Mouse (Mus musculus): ENCODE results near the gene Qpct. TPM values are rescaled to one million over a fixed set of nuclear protein-coding genes. Genes with fewer than 3 reads are reported as not detected.

Qpct gene
- polyA plus RNA-seq, 1 experiment from 2014 or later: 28.8 TPM

DNA sequence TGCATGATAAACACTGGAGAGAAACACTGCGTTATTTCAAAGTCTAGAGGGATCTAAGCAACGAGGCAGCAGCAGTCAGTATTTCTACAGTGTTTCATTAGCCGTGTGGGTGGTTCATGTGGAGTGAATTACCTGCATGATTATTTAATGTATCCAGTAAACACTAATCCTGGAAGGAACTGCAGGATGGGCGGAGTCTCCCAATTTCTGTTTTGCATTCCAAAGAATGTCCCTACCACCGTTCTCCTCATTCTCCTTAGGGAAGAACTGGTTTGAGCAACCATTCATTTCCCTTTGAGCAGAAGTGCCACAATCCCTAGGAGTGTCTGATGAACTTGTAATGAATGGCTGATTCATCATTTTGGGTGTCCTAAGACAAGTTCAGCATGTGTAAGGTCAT is 8.5 kb downstream of the Qpct start:
- 75% methylated on average over 5 of the region's 5 CpGs for WGBS
- no peak overlapping the region for H3K9ac ChIP-seq (ENCODE audit: low read depth, low read length)
- H3K27me3 ChIP-seq (ENCODE audit: control insufficient read depth, insufficient read depth, low read depth, low read length): no peaks in the 10 kb centered on the region
- ATAC-seq: no peak
- H3K27ac ChIP-seq (ENCODE audit: low read length): no peak overlapping the region
- H3K4me3 ChIP-seq (ENCODE audit: low read depth, low read length): no peak overlapping the region
- H3K4me2 ChIP-seq (ENCODE audit: low read length): no peak overlapping the region
- H3K36me3 ChIP-seq (ENCODE audit: control insufficient read depth, insufficient read depth, low read length): no peaks in the 10 kb centered on the region
- no peaks in the 10 kb centered on the region for H3K4me1 ChIP-seq (ENCODE audit: control insufficient read depth, insufficient read depth, low read length)
- no peaks in the 10 kb centered on the region for H3K9me3 ChIP-seq (replicated peaks; ENCODE audit: control insufficient read depth, low read length, poor library complexity, severe bottlenecking)

DNA sequence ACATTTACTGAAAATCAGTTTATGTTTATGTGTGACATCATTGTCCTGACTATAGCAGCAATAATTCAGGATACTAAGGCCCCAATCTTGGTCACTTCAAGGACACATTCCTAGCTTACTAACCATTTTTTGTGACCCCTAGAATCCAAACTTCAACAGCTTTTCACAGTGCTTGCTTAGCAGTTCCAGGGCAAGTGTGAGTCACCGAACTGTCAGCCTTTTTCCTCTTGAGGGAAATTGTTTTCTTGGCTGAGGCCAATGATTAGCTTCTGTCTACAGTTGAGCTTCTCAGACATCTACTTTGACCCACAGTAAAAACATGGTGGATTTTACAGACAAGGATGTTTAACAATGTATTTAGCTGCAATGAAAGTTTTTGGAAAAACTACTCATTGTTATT is 12.5 kb downstream of the Qpct start:
- Histone ChIP-seq H3K27ac (ENCODE audit: low read length) (no peak overlapping the region), H3K27me3 (ENCODE audit: control insufficient read depth, insufficient read depth, low read depth, low read length) (no peaks in the 10 kb centered on the region), H3K4me3 (ENCODE audit: low read depth, low read length) (no peak overlapping the region), H3K36me3 (ENCODE audit: control insufficient read depth, insufficient read depth, low read length) (no peaks in the 10 kb centered on the region), H3K4me1 (ENCODE audit: control insufficient read depth, insufficient read depth, low read length) (no peaks in the 10 kb centered on the region), H3K9me3 (replicated peaks; ENCODE audit: control insufficient read depth, low read length, poor library complexity, severe bottlenecking) (no peaks in the 10 kb centered on the region), H3K4me2 (ENCODE audit: low read length) (no peak overlapping the region), H3K9ac (ENCODE audit: low read depth, low read length) (no peak overlapping the region)
- WGBS: 86% methylated on average over 1 of the region's 1 CpGs
- no peak for ATAC-seq

DNA sequence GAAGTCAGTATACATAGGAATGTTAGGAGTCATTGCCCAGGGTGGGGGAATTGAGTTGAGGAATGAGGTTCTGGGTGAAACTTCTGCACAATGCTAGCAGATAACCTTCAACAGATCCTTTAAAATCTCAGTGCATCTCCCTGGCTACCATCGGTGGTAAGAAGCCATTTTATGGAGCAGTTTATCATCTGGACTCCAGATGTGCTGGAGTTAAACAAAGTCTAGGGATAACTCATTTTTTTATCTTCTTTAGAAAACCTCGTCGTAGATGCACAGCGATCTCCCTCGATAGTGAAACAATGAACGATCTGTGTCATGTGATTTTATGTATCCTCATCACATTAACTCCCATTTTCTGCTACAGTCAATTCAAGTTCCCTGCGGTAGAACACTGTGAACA is 16.9 kb downstream of the Qpct start:
- ATAC-seq: no peak
- no peaks in the 10 kb centered on the region for H3K27me3 ChIP-seq (ENCODE audit: control insufficient read depth, insufficient read depth, low read depth, low read length)
- 70% methylated on average over 7 of the region's 7 CpGs for WGBS
- H3K4me1 ChIP-seq (ENCODE audit: control insufficient read depth, insufficient read depth, low read length): no peaks in the 10 kb centered on the region
- no peak overlapping the region for H3K4me3 ChIP-seq (ENCODE audit: low read depth, low read length)
- H3K36me3 ChIP-seq (ENCODE audit: control insufficient read depth, insufficient read depth, low read length): no peaks in the 10 kb centered on the region
- no peaks in the 10 kb centered on the region for H3K9me3 ChIP-seq (replicated peaks; ENCODE audit: control insufficient read depth, low read length, poor library complexity, severe bottlenecking)
- no peak overlapping the region for H3K27ac ChIP-seq (ENCODE audit: low read length)
- no peak overlapping the region for H3K4me2 ChIP-seq (ENCODE audit: low read length)
- no peak overlapping the region for H3K9ac ChIP-seq (ENCODE audit: low read depth, low read length)

DNA sequence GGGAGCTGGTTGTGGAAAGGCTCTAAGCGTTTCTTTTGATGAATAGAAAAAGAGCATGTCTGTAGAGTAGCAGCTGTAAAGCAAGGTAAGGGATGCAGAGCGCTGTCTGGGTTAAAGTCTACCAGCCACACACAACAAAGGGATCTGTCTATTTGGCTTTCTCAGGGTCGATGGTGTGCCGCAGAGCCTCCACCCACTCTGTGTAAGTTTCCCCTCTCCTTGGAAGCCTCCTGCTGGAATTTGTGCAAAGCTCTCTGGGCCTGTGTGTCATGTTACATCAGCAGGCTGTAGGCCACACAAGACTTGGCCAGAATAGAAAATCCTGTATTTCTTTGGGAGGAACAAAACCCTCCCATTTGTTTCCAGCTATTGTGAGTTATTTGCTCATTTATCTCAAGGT is 17.3 kb downstream of the Qpct start:
- Histone ChIP-seq H3K4me2 (ENCODE audit: low read length) (no peak overlapping the region), H3K9me3 (replicated peaks; ENCODE audit: control insufficient read depth, low read length, poor library complexity, severe bottlenecking) (no peaks in the 10 kb centered on the region), H3K27me3 (ENCODE audit: control insufficient read depth, insufficient read depth, low read depth, low read length) (no peaks in the 10 kb centered on the region), H3K4me3 (ENCODE audit: low read depth, low read length) (no peak overlapping the region), H3K4me1 (ENCODE audit: control insufficient read depth, insufficient read depth, low read length) (no peaks in the 10 kb centered on the region), H3K9ac (ENCODE audit: low read depth, low read length) (no peak overlapping the region), H3K27ac (ENCODE audit: low read length) (no peak overlapping the region), H3K36me3 (ENCODE audit: control insufficient read depth, insufficient read depth, low read length) (no peaks in the 10 kb centered on the region)
- 34% methylated on average over 4 of the region's 4 CpGs for WGBS
- peak; percentile 56 for ATAC-seq

DNA sequence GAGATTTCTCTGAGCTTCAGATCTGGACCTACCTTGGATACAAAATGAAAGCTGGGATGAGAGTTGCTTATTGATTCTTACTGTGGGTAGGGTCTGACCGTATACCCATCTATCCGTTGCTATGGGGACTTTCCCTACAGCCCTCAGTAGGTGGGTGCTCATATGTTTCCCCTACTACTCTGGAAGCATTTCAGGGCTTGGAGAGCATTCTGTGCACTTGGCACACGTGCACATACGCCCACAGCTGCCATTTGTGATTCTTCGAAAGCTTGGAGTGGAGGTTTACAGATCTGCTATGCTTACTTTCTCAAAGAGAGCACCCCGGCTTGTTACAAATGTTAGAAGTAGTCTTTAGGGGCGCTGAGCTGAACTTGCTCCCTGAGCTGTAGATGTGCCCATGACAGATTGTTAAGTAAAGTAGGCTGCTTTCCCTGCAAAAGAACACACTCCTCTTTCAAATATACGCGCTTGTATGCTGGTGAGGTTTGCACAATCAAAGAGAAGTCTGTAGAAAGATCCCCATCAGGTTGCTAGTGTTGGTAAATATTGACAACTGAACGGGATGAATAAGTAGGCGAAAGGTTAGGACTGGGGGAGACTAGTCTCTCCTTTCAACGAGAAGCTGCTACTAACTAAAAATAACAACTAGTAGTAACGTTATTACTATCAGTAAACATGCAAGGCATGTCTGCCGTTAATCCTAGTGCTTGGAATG is 18.2 kb downstream of the Qpct start:
- no peak for ATAC-seq
- Histone ChIP-seq H3K9ac (ENCODE audit: low read depth, low read length) (no peak overlapping the region), H3K27me3 (ENCODE audit: control insufficient read depth, insufficient read depth, low read depth, low read length) (no peaks in the 10 kb centered on the region), H3K27ac (ENCODE audit: low read length) (no peak overlapping the region), H3K36me3 (ENCODE audit: control insufficient read depth, insufficient read depth, low read length) (no peaks in the 10 kb centered on the region), H3K9me3 (replicated peaks; ENCODE audit: control insufficient read depth, low read length, poor library complexity, severe bottlenecking) (no peaks in the 10 kb centered on the region), H3K4me3 (ENCODE audit: low read depth, low read length) (no peak overlapping the region), H3K4me1 (ENCODE audit: control insufficient read depth, insufficient read depth, low read length) (no peaks in the 10 kb centered on the region), H3K4me2 (ENCODE audit: low read length) (no peak overlapping the region)
- 89% methylated on average over 14 of the region's 14 CpGs for WGBS

DNA sequence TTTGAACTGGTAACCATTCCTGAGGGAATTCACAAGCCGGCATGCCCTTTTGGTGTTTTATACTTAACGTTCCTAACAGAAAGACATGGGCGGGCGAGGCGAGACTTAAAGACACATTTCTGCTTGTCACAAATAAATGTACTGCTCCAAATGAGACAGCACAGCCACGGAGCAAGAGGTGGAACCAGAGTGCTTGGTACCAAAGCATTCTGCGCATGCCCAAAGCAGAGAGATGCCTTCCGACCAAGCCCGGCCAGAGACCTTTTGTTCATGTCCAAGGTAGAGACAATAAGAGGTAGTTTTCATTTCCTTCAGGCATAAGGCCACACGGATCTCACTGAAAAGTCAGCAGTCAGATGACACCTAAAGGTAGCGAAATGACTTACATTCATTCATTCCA is 20.2 kb downstream of the Qpct start:
- no peaks in the 10 kb centered on the region for H3K36me3 ChIP-seq (ENCODE audit: control insufficient read depth, insufficient read depth, low read length)
- no peaks in the 10 kb centered on the region for H3K4me1 ChIP-seq (ENCODE audit: control insufficient read depth, insufficient read depth, low read length)
- H3K27me3 ChIP-seq (ENCODE audit: control insufficient read depth, insufficient read depth, low read depth, low read length): no peaks in the 10 kb centered on the region
- no peak overlapping the region for H3K27ac ChIP-seq (ENCODE audit: low read length)
- no peak overlapping the region for H3K9ac ChIP-seq (ENCODE audit: low read depth, low read length)
- no peak overlapping the region for H3K4me3 ChIP-seq (ENCODE audit: low read depth, low read length)
- no peak for ATAC-seq
- 76% methylated on average over 11 of the region's 11 CpGs for WGBS
- no peaks in the 10 kb centered on the region for H3K9me3 ChIP-seq (replicated peaks; ENCODE audit: control insufficient read depth, low read length, poor library complexity, severe bottlenecking)
- H3K4me2 ChIP-seq (ENCODE audit: low read length): no peak overlapping the region

DNA sequence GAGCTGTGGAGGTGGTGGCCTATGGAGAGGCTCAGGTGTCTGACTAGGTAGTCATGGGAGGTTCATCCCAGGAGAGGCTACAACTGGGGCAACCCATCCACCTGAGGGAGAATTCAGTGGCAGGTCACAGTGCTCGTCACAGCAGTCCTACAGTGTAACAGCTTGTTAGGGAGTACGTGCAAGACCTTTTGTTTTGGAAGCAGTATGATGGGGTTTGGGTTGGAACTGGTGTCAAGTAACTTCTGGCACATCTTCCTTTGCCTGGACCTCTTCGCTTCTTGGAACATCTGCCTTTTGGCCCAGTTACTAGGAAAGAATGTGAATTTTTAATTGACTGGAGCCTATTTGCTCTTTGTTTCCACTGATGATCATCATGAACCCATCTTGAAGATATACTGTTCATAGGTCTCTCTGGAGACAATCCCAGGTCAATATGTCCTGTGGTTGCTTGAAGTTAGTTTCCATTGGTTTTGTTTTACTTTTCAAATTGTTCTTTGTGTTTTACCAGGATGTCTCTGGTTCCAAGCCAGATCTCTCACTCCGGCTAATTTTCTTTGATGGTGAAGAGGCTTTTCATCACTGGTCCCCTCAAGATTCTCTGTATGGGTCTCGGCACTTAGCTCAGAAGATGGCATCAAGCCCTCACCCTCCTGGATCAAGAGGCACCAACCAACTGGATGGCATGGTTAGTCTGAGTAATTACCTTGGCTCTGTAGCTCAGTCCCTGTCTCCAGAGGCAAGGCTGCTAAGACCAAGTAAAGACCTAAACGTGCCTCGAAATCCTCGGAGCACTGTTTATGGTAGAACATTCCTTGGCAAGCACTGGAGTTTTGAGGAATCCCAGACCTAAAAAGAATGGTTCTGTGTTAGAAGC is 25.5 kb downstream of the Qpct start:
- H3K27me3 ChIP-seq (ENCODE audit: control insufficient read depth, insufficient read depth, low read depth, low read length): no peaks in the 10 kb centered on the region

DNA sequence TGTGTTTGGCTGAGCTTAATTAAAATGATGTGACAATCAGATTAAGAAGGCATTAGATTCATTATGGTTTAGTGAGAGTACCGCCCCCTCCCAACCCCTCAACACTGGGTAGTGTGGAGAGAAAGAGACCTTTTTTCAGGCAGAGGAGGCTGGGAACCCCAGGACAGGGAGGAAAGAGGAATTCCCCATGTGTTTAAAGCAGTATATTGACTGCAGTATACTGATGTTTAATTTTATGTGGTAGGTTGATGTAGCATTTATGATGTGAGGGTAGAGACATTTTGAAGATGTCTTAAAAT is 26.1 kb downstream of the Qpct start:
- H3K4me2 ChIP-seq (ENCODE audit: low read length): no peak overlapping the region
- H3K4me1 ChIP-seq (ENCODE audit: control insufficient read depth, insufficient read depth, low read length): no peaks in the 10 kb centered on the region
- WGBS: 93% methylated on average over 1 of the region's 1 CpGs
- no peak overlapping the region for H3K27ac ChIP-seq (ENCODE audit: low read length)
- no peaks in the 10 kb centered on the region for H3K9me3 ChIP-seq (replicated peaks; ENCODE audit: control insufficient read depth, low read length, poor library complexity, severe bottlenecking)
- no peak overlapping the region for H3K9ac ChIP-seq (ENCODE audit: low read depth, low read length)
- no peak overlapping the region for H3K4me3 ChIP-seq (ENCODE audit: low read depth, low read length)
- H3K36me3 ChIP-seq (ENCODE audit: control insufficient read depth, insufficient read depth, low read length): peaks cover 5% of the 10 kb centered on the region; the same call in 1 of the 2 replicates
- no peak for ATAC-seq
- H3K27me3 ChIP-seq (ENCODE audit: control insufficient read depth, insufficient read depth, low read depth, low read length): no peaks in the 10 kb centered on the region

More for the DNA sequence above, 25.5 kb downstream of the Qpct start:
- ATAC-seq: no peak
- Histone ChIP-seq H3K27ac (ENCODE audit: low read length) (no peak overlapping the region), H3K4me1 (ENCODE audit: control insufficient read depth, insufficient read depth, low read length) (no peaks in the 10 kb centered on the region), H3K4me3 (ENCODE audit: low read depth, low read length) (no peak overlapping the region), H3K4me2 (ENCODE audit: low read length) (no peak overlapping the region), H3K36me3 (ENCODE audit: control insufficient read depth, insufficient read depth, low read length) (peaks cover 5% of the 10 kb centered on the region; the same call in 1 of the 2 replicates), H3K9ac (ENCODE audit: low read depth, low read length) (no peak overlapping the region), H3K9me3 (replicated peaks; ENCODE audit: control insufficient read depth, low read length, poor library complexity, severe bottlenecking) (no peaks in the 10 kb centered on the region)
- WGBS: 88% methylated on average over 8 of the region's 8 CpGs

DNA sequence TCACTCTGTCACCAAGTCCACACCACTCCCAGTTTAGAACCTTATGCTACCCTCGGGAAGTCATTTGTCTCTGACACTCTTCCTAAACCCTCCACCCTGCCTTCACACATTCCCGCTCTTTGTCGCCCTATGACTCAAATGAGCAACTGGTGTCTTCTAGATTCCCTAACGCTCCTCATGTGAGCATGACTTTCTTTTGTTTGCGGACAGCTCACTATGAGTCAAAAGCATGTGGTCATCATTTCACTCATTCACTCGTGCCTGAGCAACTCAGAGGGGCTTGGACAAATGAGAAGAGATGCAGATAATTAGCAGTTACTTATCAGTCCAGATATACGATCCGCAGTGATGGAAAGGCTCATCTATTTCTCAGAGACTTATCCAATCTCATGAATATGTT is 26.5 kb downstream of the Qpct start:
- 91% methylated on average over 8 of the region's 8 CpGs for WGBS

More for the DNA sequence above, 26.5 kb downstream of the Qpct start:
- no peaks in the 10 kb centered on the region for H3K4me1 ChIP-seq (ENCODE audit: control insufficient read depth, insufficient read depth, low read length)
- ATAC-seq: no peak
- H3K27ac ChIP-seq (ENCODE audit: low read length): no peak overlapping the region
- H3K4me2 ChIP-seq (ENCODE audit: low read length): no peak overlapping the region
- H3K27me3 ChIP-seq (ENCODE audit: control insufficient read depth, insufficient read depth, low read depth, low read length): no peaks in the 10 kb centered on the region
- no peak overlapping the region for H3K4me3 ChIP-seq (ENCODE audit: low read depth, low read length)
- H3K9me3 ChIP-seq (replicated peaks; ENCODE audit: control insufficient read depth, low read length, poor library complexity, severe bottlenecking): no peaks in the 10 kb centered on the region
- H3K9ac ChIP-seq (ENCODE audit: low read depth, low read length): no peak overlapping the region
- peaks cover 5% of the 10 kb centered on the region; the same call in 1 of the 2 replicates for H3K36me3 ChIP-seq (ENCODE audit: control insufficient read depth, insufficient read depth, low read length)
